Mouse (Mus musculus) spleen, adult 2 months (tissue): ENCODE results near the gene Col9a2. TPM values are rescaled to one million over a fixed set of nuclear protein-coding genes. Genes with fewer than 3 reads are reported as not detected.

Experiments
- DNase-seq, 2 experiments: peaks; one replicate each; pipeline versions ENCODE4 v3.0.0 to v3.0.0-alpha.2; 2012 to 2021; ENCODE audit warnings: low spot score in 2 of 2, low read depth in 1 of 2
- H3K27ac ChIP-seq: fragments of 200-500 bp; 2 replicates; pipeline ENCODE4 v1.5.1; 2012; ENCODE audit warnings: low read length, inconsistent platforms; ENCODE audit not compliant: insufficient read depth
- H3K27me3 ChIP-seq: fragments of 200-500 bp; 2 replicates; pipeline ENCODE4 v1.6.1; 2012; ENCODE audit warnings: mild to moderate bottlenecking, moderate library complexity, low read length, inconsistent platforms; ENCODE audit not compliant: control insufficient read depth, insufficient read depth
- H3K36me3 ChIP-seq: fragments of 200-500 bp; 2 replicates; pipeline ENCODE4 v1.6.1; 2012; ENCODE audit warnings: mild to moderate bottlenecking, low read length, inconsistent platforms; ENCODE audit not compliant: control insufficient read depth, insufficient read depth
- H3K4me1 ChIP-seq: fragments of 200-500 bp; 2 replicates; pipeline ENCODE4 v1.6.1; 2011; ENCODE audit warnings: inconsistent platforms; ENCODE audit not compliant: control insufficient read depth, insufficient read depth, insufficient read length
- H3K4me3 ChIP-seq: fragments of 200-500 bp; 2 replicates; pipeline ENCODE4 v1.5.1; 2011; ENCODE audit warnings: mild to moderate bottlenecking, inconsistent platforms; ENCODE audit not compliant: insufficient read depth, insufficient read length; ENCODE audit errors: extremely low read depth
- CTCF ChIP-seq: fragments of 200-500 bp; IDR thresholded peaks from 2 replicates; pipeline ENCODE4 v1.5.1; 2011; ENCODE audit warnings: mild to moderate bottlenecking, inconsistent platforms; ENCODE audit not compliant: insufficient read depth, insufficient read length, insufficient replicate concordance; ENCODE audit errors: extremely low read depth
- POLR2A ChIP-seq: fragments of 200-500 bp; IDR thresholded peaks from 2 replicates; pipeline ENCODE4 v1.6.1; 2011; ENCODE audit warnings: low read depth, low read length, inconsistent platforms
- WGBS: fragments of 180-500 bp; shearing (Covaris S2); methylation state at CpG from one replicate; pipeline ENCODE4 v1.1.7; 2018; 5-methylcytosine and 5-hydroxymethylcytosine counted together
- polyA plus RNA-seq: library from polyadenylated mRNA; depleted of rRNA; stranded (reverse); fragments of >200 nt; gene quantifications from 2 replicates; pipeline ENCODE4 v1.2.3, GENCODE M21; 2012

The Col9a2 gene
- polyA plus RNA-seq, 1 experiment: 0.06 TPM

- Histone ChIP-seq H3K36me3 (no peaks in the 10 kb centered on the region), H3K4me1 (peaks cover 37% of the 10 kb centered on the region), H3K4me3 (no peak overlapping the region), H3K27me3 (no peaks in the 10 kb centered on the region), H3K27ac (no peak overlapping the region)
- WGBS: 67% methylated on average over 11 of the region's 11 CpGs
- TF ChIP-seq CTCF (no peak), POLR2A (no peak)
- DNase-seq: no peak
Observed at GRCm38 (mm10) chr4:121010770-121011549, 28.2 kb upstream of the Col9a2 start.

- Histone ChIP-seq H3K36me3 (no peaks in the 10 kb centered on the region), H3K4me1 (peaks cover 17% of the 10 kb centered on the region; the same call in 1 of the 2 replicates), H3K4me3 (peak overlapping the region; percentile 99; the same call in 1 of the 2 replicates), H3K27me3 (no peaks in the 10 kb centered on the region), H3K27ac (peak overlapping the region; percentile 77)
- TF ChIP-seq CTCF: no peak
- no peak for TF ChIP-seq POLR2A
- WGBS: 19% methylated on average over 10 of the region's 10 CpGs
- peak; percentile 34 to 67 for DNase-seq
Observed at GRCm38 (mm10) chr4:121014594-121015267, 24.5 kb upstream of the Col9a2 start.

- TF ChIP-seq POLR2A (no peak), CTCF (no peak)
- Histone ChIP-seq H3K4me1 (peaks cover 17% of the 10 kb centered on the region; the same call in 1 of the 2 replicates), H3K4me3 (peak overlapping the region; percentile 99), H3K36me3 (no peaks in the 10 kb centered on the region), H3K27me3 (no peaks in the 10 kb centered on the region), H3K27ac (peak overlapping the region; percentile 77)
- DNase-seq: no peak
- 27% methylated on average over 7 of the region's 7 CpGs for WGBS
Observed at GRCm38 (mm10) chr4:121015268-121015659, 23.9 kb upstream of the Col9a2 start.

GRCm38 (mm10) chr4:121016021-121016898, 22.9 kb upstream of the Col9a2 start:
- Histone ChIP-seq H3K36me3 (no peaks in the 10 kb centered on the region), H3K4me1 (peaks cover 13% of the 10 kb centered on the region; the same call in 1 of the 2 replicates), H3K4me3 (peak overlapping the region; percentile 99), H3K27me3 (no peaks in the 10 kb centered on the region), H3K27ac (peak overlapping the region; percentile 92)
- TF ChIP-seq CTCF (no peak), POLR2A (peak; percentile 5; the same call in 1 of the 2 replicates)
- WGBS: under 1% methylated on average over 40 of the region's 40 CpGs
- peak in 1 of 2 experiments; percentile 38 for DNase-seq

- peak; percentile 77 to 97 for DNase-seq
- Histone ChIP-seq H3K27ac (peak within 1 kb of the TSS; percentile 92), H3K4me3 (peak within 1 kb of the TSS; percentile 99), H3K36me3 (no peaks in the 10 kb centered on the region), H3K4me1 (peaks cover 10% of the 10 kb centered on the region; the same call in 1 of the 2 replicates), H3K27me3 (no peaks in the 10 kb centered on the region)
- TF ChIP-seq CTCF (peak; percentile 54; the same call in 1 of the 2 replicates), POLR2A (peak; percentile 93)
- WGBS: under 1% methylated on average over 39 of the region's 48 CpGs
Observed at GRCm38 (mm10) chr4:121016928-121017657, 22.1 kb upstream of the Col9a2 start, which contains the start of gene Smap2. Gene Smap2, minus strand, starts transcription at chr4:121017247.

GRCm38 (mm10) chr4:121018250-121018649, 20.9 kb upstream of the Col9a2 start:
- 46% methylated on average over 3 of the region's 3 CpGs for WGBS
- Histone ChIP-seq H3K27ac (no peak overlapping the region), H3K4me1 (peaks cover 8% of the 10 kb centered on the region; the same call in 1 of the 2 replicates), H3K4me3 (no peak overlapping the region), H3K36me3 (no peaks in the 10 kb centered on the region), H3K27me3 (no peaks in the 10 kb centered on the region)
- TF ChIP-seq CTCF: no peak
- no peak for TF ChIP-seq POLR2A
- DNase-seq: no peak
